Mouse (Mus musculus): ENCODE measurements around the gene Foxn3.

DNA sequence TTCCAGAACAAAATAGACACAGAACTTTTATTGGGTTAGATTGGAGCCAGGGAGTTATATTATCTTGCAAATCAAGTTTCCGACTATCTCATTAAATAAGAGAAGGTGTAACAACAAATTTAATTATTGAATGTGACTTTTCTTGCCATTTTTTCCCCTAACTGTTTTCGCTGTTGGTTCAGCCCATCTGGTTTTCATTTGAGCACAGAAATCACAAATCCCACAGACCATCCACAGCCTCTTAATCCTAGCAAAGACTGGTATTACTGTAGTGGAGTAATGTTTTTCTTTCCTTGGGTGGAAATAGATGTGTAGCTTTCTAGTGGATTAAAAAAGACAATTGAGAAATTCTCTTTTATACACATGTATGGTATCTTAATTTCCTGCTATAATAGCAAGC, 40.0 kb upstream of the Foxn3 start:
- no peak for TF ChIP-seq POLR2A (IDR thresholded peaks at IDR 0.05; ENCODE audit: insufficient read length, low read depth)
- TF ChIP-seq REST (IDR thresholded peaks at IDR 0.05; ENCODE audit: insufficient read depth, insufficient read length), result no peak
- TF ChIP-seq E2F4 (IDR thresholded peaks at IDR 0.05; ENCODE audit: insufficient read depth), result no peak
- TF ChIP-seq MYOD1 (IDR thresholded peaks at IDR 0.05; ENCODE audit: control insufficient read depth in 1 of 3, insufficient read length in 2 of 3, low read depth in 2 of 3), result no peak
- TF ChIP-seq USF1 (IDR thresholded peaks at IDR 0.05; ENCODE audit: low read depth), result no peak

All from myocyte (in vitro differentiated cells).